Mouse (Mus musculus) cortical plate, adult 2 months (tissue): ENCODE measurements around the gene Tbc1d22a. TPM values are rescaled to one million over a fixed set of nuclear protein-coding genes. Genes with fewer than 3 reads are reported as not detected.

ENCODE experiments used
- H3K27ac ChIP-seq: fragments of 200-500 bp; 2 replicates; pipeline ENCODE4 v1.5.1; 2012; ENCODE audit warnings: low read length, control low read depth, inconsistent platforms; ENCODE audit not compliant: insufficient read depth
- H3K4me1 ChIP-seq: fragments of 200-500 bp; 2 replicates; pipeline ENCODE4 v1.6.1; 2011; ENCODE audit warnings: low read length; ENCODE audit not compliant: control insufficient read depth, insufficient read depth
- H3K4me3 ChIP-seq: fragments of 200-500 bp; 2 replicates; pipeline ENCODE4 v1.5.1; 2011; ENCODE audit warnings: mild to moderate bottlenecking, low read length, control low read depth; ENCODE audit not compliant: insufficient read depth
- CTCF ChIP-seq: fragments of 200-500 bp; IDR thresholded peaks from 2 replicates; pipeline ENCODE4 v1.5.1; 2011; ENCODE audit warnings: mild to moderate bottlenecking, control low read depth, low read length; ENCODE audit not compliant: insufficient read depth; ENCODE audit errors: extremely low read depth
- POLR2A ChIP-seq: fragments of 200-500 bp; IDR thresholded peaks from 2 replicates; pipeline ENCODE4 v1.6.1; 2011; ENCODE audit warnings: mild to moderate bottlenecking, low read length, control low read depth; ENCODE audit not compliant: insufficient read depth; ENCODE audit errors: extremely low read depth
- polyA plus RNA-seq: library from polyadenylated mRNA; depleted of rRNA; stranded (reverse); fragments of >200 nt; gene quantifications from 2 replicates; pipeline ENCODE4 v1.2.3, GENCODE M21; 2012

Gene Tbc1d22a
- polyA plus RNA-seq, 1 experiment = 33.9 TPM

GRCm38 (mm10) chr15:86294426-86294825 is 80.2 kb downstream of the Tbc1d22a start:
- no peak overlapping the region for H3K4me3 ChIP-seq
- TF ChIP-seq CTCF (no peak), POLR2A (no peak)
- H3K27ac ChIP-seq = no peak overlapping the region
- H3K4me1 ChIP-seq = peaks cover 6% of the 10 kb centered on the region; the same call in 1 of the 2 replicates

- H3K27ac ChIP-seq = no peak overlapping the region
- no peak overlapping the region for H3K4me3 ChIP-seq
- peaks cover 3% of the 10 kb centered on the region; the same call in 1 of the 2 replicates for H3K4me1 ChIP-seq
Observed at GRCm38 (mm10) chr15:86295722-86296288, 81.5 kb downstream of the Tbc1d22a start.

GRCm38 (mm10) chr15:86297281-86297680 is 83.0 kb downstream of the Tbc1d22a start:
- no peak overlapping the region for H3K4me3 ChIP-seq
- no peaks in the 10 kb centered on the region for H3K4me1 ChIP-seq
- H3K27ac ChIP-seq = no peak overlapping the region
- TF ChIP-seq POLR2A (no peak), CTCF (no peak)

More at GRCm38 (mm10) chr15:86295722-86296288, 81.5 kb downstream of the Tbc1d22a start:
- TF ChIP-seq POLR2A = no peak
- TF ChIP-seq CTCF = no peak

GRCm38 (mm10) chr15:86303876-86304275 is 89.6 kb downstream of the Tbc1d22a start:
- TF ChIP-seq POLR2A (no peak), CTCF (no peak)
- Histone ChIP-seq H3K27ac (no peak overlapping the region), H3K4me3 (no peak overlapping the region), H3K4me1 (peaks cover 2% of the 10 kb centered on the region; the same call in 1 of the 2 replicates)

- Histone ChIP-seq H3K27ac (no peak overlapping the region), H3K4me1 (peaks cover 6% of the 10 kb centered on the region), H3K4me3 (no peak overlapping the region)
- TF ChIP-seq POLR2A (no peak), CTCF (no peak)
Observed at GRCm38 (mm10) chr15:86304861-86305260, 90.6 kb downstream of the Tbc1d22a start.

- Histone ChIP-seq H3K27ac (no peak overlapping the region), H3K4me3 (no peak overlapping the region), H3K4me1 (peaks cover 6% of the 10 kb centered on the region)
- TF ChIP-seq POLR2A (no peak), CTCF (no peak)
Observed at GRCm38 (mm10) chr15:86305290-86305689, 91.0 kb downstream of the Tbc1d22a start.

- no peak overlapping the region; the same call in 1 of the 2 replicates for H3K27ac ChIP-seq
Observed at GRCm38 (mm10) chr15:86309213-86309829, 95.1 kb downstream of the Tbc1d22a start.

GRCm38 (mm10) chr15:86320803-86321510 is 106.7 kb downstream of the Tbc1d22a start:
- no peaks in the 10 kb centered on the region for H3K4me1 ChIP-seq
- no peak overlapping the region for H3K4me3 ChIP-seq
- H3K27ac ChIP-seq = no peak overlapping the region
- TF ChIP-seq CTCF = no peak
- no peak for TF ChIP-seq POLR2A

More at GRCm38 (mm10) chr15:86309213-86309829, 95.1 kb downstream of the Tbc1d22a start:
- peaks cover 6% of the 10 kb centered on the region for H3K4me1 ChIP-seq
- no peak overlapping the region for H3K4me3 ChIP-seq
- no peak for TF ChIP-seq CTCF
- TF ChIP-seq POLR2A = no peak

GRCm38 (mm10) chr15:86326341-86326740 is 112.1 kb downstream of the Tbc1d22a start:
- Histone ChIP-seq H3K4me1 (no peaks in the 10 kb centered on the region), H3K4me3 (no peak overlapping the region), H3K27ac (no peak overlapping the region)
- TF ChIP-seq POLR2A (no peak), CTCF (no peak)
